Mouse (Mus musculus): ENCODE data around the gene Notch4.

DNA sequence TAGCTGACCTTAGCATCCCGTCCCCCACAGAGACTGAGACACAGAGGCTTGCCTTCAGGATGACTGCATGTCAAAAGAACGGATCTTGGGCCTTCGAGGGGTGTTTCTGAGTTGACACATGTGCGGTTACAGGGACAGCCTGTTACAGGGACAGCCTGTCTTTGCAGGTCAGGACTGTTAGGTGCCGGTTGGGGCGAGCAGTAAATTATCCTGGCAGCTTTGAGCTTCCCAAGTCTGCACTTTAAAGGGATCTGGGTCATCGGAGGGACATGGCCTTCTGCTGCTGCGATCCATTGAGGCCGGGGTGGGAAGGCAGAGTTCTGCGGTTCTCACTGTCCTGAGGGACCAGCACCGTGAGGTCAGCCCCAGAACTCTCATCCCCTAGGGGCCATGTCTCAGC, 6.7 kb upstream of the Notch4 start:
- TF ChIP-seq CTCF (IDR thresholded peaks at IDR 0.05; ENCODE audit: borderline replicate concordance, insufficient read depth, low read length) (no peak), POLR2A (IDR thresholded peaks at IDR 0.05; ENCODE audit: low read depth, low read length) (no peak)

Measured in embryonic fibroblast, embryonic 13.5 days (primary cell).